In genomic region chrX:7692862-7693261, GRCm38 (mm10) we compare ENCODE assay signal across 9 mouse cellular contexts. TPM values are rescaled to one million over a fixed set of nuclear protein-coding genes. Genes with fewer than 3 reads are reported as not detected.
A peak's percentile ranks its signal among the peaks of the same experiment; 100 is the strongest.
DNase-seq lines count a peak whose midpoint lies in the region; ATAC-seq and TF ChIP-seq lines count a peak whose summit lies in the region.
"Had no signal": no experiment of that assay in that cellular context is flagged by ENCODE, and none has a peak within 500 bp of the region (broad histone marks: within the 10 kb centered on the region; RNA-seq: fewer than 3 reads in every experiment).

No protein-coding gene starts in this region.

- TF ChIP-seq POLR2A in brain, embryonic 14.5 days (IDR thresholded peaks at IDR 0.05; ENCODE audit: borderline replicate concordance, extremely low read depth, insufficient read depth, insufficient read length, poor library complexity, severe bottlenecking), result no peak

- no peak overlapping the region for H3K4me3 ChIP-seq in heart, postnatal 0 days (ENCODE audit: low read depth, low read length)
- H3K4me3 ChIP-seq in heart, embryonic 11.5 days (ENCODE audit: low read depth, low read length), result no peak overlapping the region
- no peak overlapping the region for H3K4me3 ChIP-seq in lung, postnatal 0 days (ENCODE audit: low read depth, low read length)
- H3K4me3 ChIP-seq: neural tube, embryonic 12.5 days had no signal

- H3K9ac ChIP-seq in heart, postnatal 0 days (replicated peaks; ENCODE audit: low read depth, low read length), result no peak overlapping the region
- no peak overlapping the region for H3K9ac ChIP-seq in heart, embryonic 11.5 days (ENCODE audit: low read depth, low read length)
- no peak overlapping the region for H3K9ac ChIP-seq in lung, postnatal 0 days (replicated peaks; ENCODE audit: low read depth)
- H3K9ac ChIP-seq: neural tube, embryonic 12.5 days had no signal

- intact Hi-C loops in gastrocnemius, postnatal 14 days (cut with DNase I; ENCODE audit: low total_unique reads), result no loop called here

- no peaks in the 10 kb centered on the region for H3K36me3 ChIP-seq in heart, postnatal 0 days (replicated peaks; ENCODE audit: control insufficient read depth, insufficient read depth, low read length)
- no peaks in the 10 kb centered on the region for H3K36me3 ChIP-seq in heart, embryonic 11.5 days (ENCODE audit: control insufficient read depth, insufficient read depth, low read length)
- H3K36me3 ChIP-seq in lung, postnatal 0 days (ENCODE audit: insufficient read depth, low read length), result no peaks in the 10 kb centered on the region
- H3K36me3 ChIP-seq: neural tube, embryonic 12.5 days had no signal

- no peaks in the 10 kb centered on the region for H3K9me3 ChIP-seq in heart, postnatal 0 days (replicated peaks; ENCODE audit: control insufficient read depth, low read length)
- no peaks in the 10 kb centered on the region for H3K9me3 ChIP-seq in heart, embryonic 11.5 days (replicated peaks; ENCODE audit: control insufficient read depth, low read length)
- no peaks in the 10 kb centered on the region for H3K9me3 ChIP-seq in lung, postnatal 0 days (ENCODE audit: low read length)
- H3K9me3 ChIP-seq: neural tube, embryonic 12.5 days had no signal

- H3K27me3 ChIP-seq in heart, postnatal 0 days (ENCODE audit: control insufficient read depth, insufficient read depth, low read length), result no peaks in the 10 kb centered on the region
- no peaks in the 10 kb centered on the region for H3K27me3 ChIP-seq in heart, embryonic 11.5 days (ENCODE audit: control insufficient read depth, insufficient read depth, low read length)
- no peaks in the 10 kb centered on the region for H3K27me3 ChIP-seq in lung, postnatal 0 days (replicated peaks; ENCODE audit: insufficient read depth, low read length)
- H3K27me3 ChIP-seq: neural tube, embryonic 12.5 days had no signal

- no peak overlapping the region for H3K4me2 ChIP-seq in heart, postnatal 0 days (ENCODE audit: low read depth, low read length)
- H3K4me2 ChIP-seq in heart, embryonic 11.5 days, result no peak overlapping the region
- no peak overlapping the region for H3K4me2 ChIP-seq in lung, postnatal 0 days (replicated peaks; ENCODE audit: low read depth, low read length)
- H3K4me2 ChIP-seq: neural tube, embryonic 12.5 days had no signal

- no peaks in the 10 kb centered on the region for H3K4me1 ChIP-seq in heart, postnatal 0 days (ENCODE audit: control insufficient read depth, insufficient read depth)
- H3K4me1 ChIP-seq in heart, embryonic 11.5 days (ENCODE audit: control insufficient read depth, insufficient read depth, low read length), result no peaks in the 10 kb centered on the region
- H3K4me1 ChIP-seq in lung, postnatal 0 days (ENCODE audit: insufficient read depth, low read depth, low read length), result no peaks in the 10 kb centered on the region
- H3K4me1 ChIP-seq: neural tube, embryonic 12.5 days had no signal

- 28% methylated on average over 4 of the region's 4 CpGs for WGBS in heart, postnatal 0 days
- WGBS in heart, embryonic 11.5 days (ENCODE audit: insufficient replicate concordance), result 33% methylated on average over 4 of the region's 4 CpGs
- 27% methylated on average over 4 of the region's 4 CpGs for WGBS in lung, postnatal 0 days

- DNase-seq in heart, postnatal 0 days (ENCODE audit: low spot score), result peak; percentile 13
- DNase-seq in brain, embryonic 14.5 days (ENCODE audit: low read depth), result peak; percentile 36
- DNase-seq in lung, postnatal 0 days (ENCODE audit: low spot score), result peak; percentile 42
- DNase-seq in gastrocnemius, postnatal 14 days, result no peak
- DNase-seq in right cerebral cortex, postnatal 4 days, result no peak

- no peak overlapping the region for H3K27ac ChIP-seq in heart, postnatal 0 days (ENCODE audit: low read depth)
- no peak overlapping the region for H3K27ac ChIP-seq in heart, embryonic 11.5 days (ENCODE audit: low read depth, low read length)
- H3K27ac ChIP-seq in lung, postnatal 0 days (ENCODE audit: low read length), result no peak overlapping the region
- H3K27ac ChIP-seq: neural tube, embryonic 12.5 days had no signal

- ATAC-seq in heart, postnatal 0 days (ENCODE audit: insufficient read depth, low read depth), result no peak
- no peak for ATAC-seq in heart, embryonic 11.5 days (replicated peaks; ENCODE audit: insufficient number of reproducible peaks, low FRiP score, low TSS enrichment)
- ATAC-seq in CD4-positive, CD25-positive, alpha-beta regulatory T cell, adult 4 months, result peak; percentile 65
- no peak for ATAC-seq in lung, postnatal 0 days
- no peak for ATAC-seq in megakaryocyte-erythroid progenitor cell, adult 5-6 weeks (replicated peaks; ENCODE audit: low FRiP score, low TSS enrichment, poor library complexity, severe bottlenecking)

- peak; percentile 47 for TF ChIP-seq CTCF in heart, postnatal 0 days (IDR thresholded peaks at IDR 0.05; ENCODE audit: low read depth)
- no peak for TF ChIP-seq CTCF in brain, embryonic 14.5 days (IDR thresholded peaks at IDR 0.05; ENCODE audit: borderline replicate concordance, extremely low read depth, insufficient read depth, insufficient read length)
- peak; percentile 67 for TF ChIP-seq CTCF in lung, postnatal 0 days (IDR thresholded peaks at IDR 0.05)

- no peak for TF ChIP-seq EP300 in heart, postnatal 0 days (IDR thresholded peaks at IDR 0.05; ENCODE audit: low read depth)
- no peak for TF ChIP-seq EP300 in lung, postnatal 0 days (IDR thresholded peaks at IDR 0.05)

RNA-seq across cellular contexts. Expression of gene Gpkow, which starts 4.1 kb away (rescaled TPM):
- 2.8 and 9.9 TPM in 2 replicates for total RNA-seq in heart, postnatal 0 days (2014; rRNA removed; ENCODE audit: low replicate concordance)
- polyA plus RNA-seq in heart, postnatal 0 days (2015; fragmentation: Nextera tagmentation; extraction: Ambion mirVana), result 21.3 and 22.7 TPM in 2 replicates
- 31.2 and 35.7 TPM in 2 replicates for polyA plus RNA-seq in heart, embryonic 11.5 days (2014; fragmentation: Nextera tagmentation; extraction: Ambion mirVana)
- polyA plus RNA-seq in CD4-positive, CD25-positive, alpha-beta regulatory T cell, adult 4 months (2017; shearing (Covaris generic)), result 10 to 100 TPM; 50.8 to 69.7 TPM
- 24.5 and 28.2 TPM in 2 replicates for polyA plus RNA-seq in brain, embryonic 14.5 days (2012; rRNA removed)
- 25.9 and 26.1 TPM in 2 replicates for polyA plus RNA-seq in lung, postnatal 0 days (2015; fragmentation: Nextera tagmentation; extraction: Ambion mirVana)
- 28.3 and 53.3 TPM in 2 replicates for total RNA-seq in megakaryocyte-erythroid progenitor cell, adult 5-6 weeks (2014; fragmentation: Nextera tagmentation)
- total RNA-seq in megakaryocyte-erythroid progenitor cell, adult 5-6 weeks (2017), result 20.6 and 31.1 TPM in 2 replicates
- total RNA-seq in gastrocnemius, postnatal 14 days (2021), result 10 to 100 TPM; 15.9 to 16.4 TPM

RNA-seq across cellular contexts. Expression of gene Magix, which starts 11.8 kb away (rescaled TPM):
- total RNA-seq in heart, postnatal 0 days (2014; rRNA removed; ENCODE audit: low replicate concordance), result 1.1 and 2.0 TPM in 2 replicates
- polyA plus RNA-seq in heart, postnatal 0 days (2015; fragmentation: Nextera tagmentation; extraction: Ambion mirVana), result 1.5 and 1.8 TPM in 2 replicates
- polyA plus RNA-seq in heart, embryonic 11.5 days (2014; fragmentation: Nextera tagmentation; extraction: Ambion mirVana), result not detected in 2 replicates
- not detected for polyA plus RNA-seq in CD4-positive, CD25-positive, alpha-beta regulatory T cell, adult 4 months (2017; shearing (Covaris generic))
- 0.14 and 0.21 TPM in 2 replicates for polyA plus RNA-seq in brain, embryonic 14.5 days (2012; rRNA removed)
- polyA plus RNA-seq in lung, postnatal 0 days (2015; fragmentation: Nextera tagmentation; extraction: Ambion mirVana), result 3.5 and 3.7 TPM in 2 replicates
- 0.17 TPM in 1 of 2 replicates, not detected in the other for total RNA-seq in megakaryocyte-erythroid progenitor cell, adult 5-6 weeks (2014; fragmentation: Nextera tagmentation)
- total RNA-seq in megakaryocyte-erythroid progenitor cell, adult 5-6 weeks (2017), result not detected in 2 replicates
- total RNA-seq in gastrocnemius, postnatal 14 days (2021), result 1 to 10 TPM; 4.4 to 6.4 TPM
- polyA plus RNA-seq: neural tube, embryonic 12.5 days had no signal

RNA-seq across cellular contexts. Expression of gene Wdr45, which starts 21.3 kb away (rescaled TPM):
- 24.2 and 52.7 TPM in 2 replicates for total RNA-seq in heart, postnatal 0 days (2014; rRNA removed; ENCODE audit: low replicate concordance)
- polyA plus RNA-seq in heart, postnatal 0 days (2015; fragmentation: Nextera tagmentation; extraction: Ambion mirVana), result 27.1 and 29.2 TPM in 2 replicates
- polyA plus RNA-seq in heart, embryonic 11.5 days (2014; fragmentation: Nextera tagmentation; extraction: Ambion mirVana), result 16.0 and 16.2 TPM in 2 replicates
- 10 to 100 TPM; 42.8 to 76.1 TPM for polyA plus RNA-seq in CD4-positive, CD25-positive, alpha-beta regulatory T cell, adult 4 months (2017; shearing (Covaris generic))
- polyA plus RNA-seq in brain, embryonic 14.5 days (2012; rRNA removed), result 42.1 and 47.1 TPM in 2 replicates
- 202 and 222 TPM in 2 replicates for polyA plus RNA-seq in lung, postnatal 0 days (2015; fragmentation: Nextera tagmentation; extraction: Ambion mirVana)
- total RNA-seq in megakaryocyte-erythroid progenitor cell, adult 5-6 weeks (2014; fragmentation: Nextera tagmentation), result 20.5 and 36.9 TPM in 2 replicates
- total RNA-seq in megakaryocyte-erythroid progenitor cell, adult 5-6 weeks (2017), result 20.2 and 23.8 TPM in 2 replicates
- total RNA-seq in gastrocnemius, postnatal 14 days (2021), result 10 to 100 TPM; 20.4 to 22.8 TPM

RNA-seq across cellular contexts. Expression of gene Plp2, which starts 21.7 kb away (rescaled TPM):
- 134 and 184 TPM in 2 replicates for total RNA-seq in heart, postnatal 0 days (2014; rRNA removed; ENCODE audit: low replicate concordance)
- 91.1 and 95.7 TPM in 2 replicates for polyA plus RNA-seq in heart, postnatal 0 days (2015; fragmentation: Nextera tagmentation; extraction: Ambion mirVana)
- 171 and 181 TPM in 2 replicates for polyA plus RNA-seq in heart, embryonic 11.5 days (2014; fragmentation: Nextera tagmentation; extraction: Ambion mirVana)
- polyA plus RNA-seq in CD4-positive, CD25-positive, alpha-beta regulatory T cell, adult 4 months (2017; shearing (Covaris generic)), result 100 to 1,000 TPM; 147 to 155 TPM
- polyA plus RNA-seq in brain, embryonic 14.5 days (2012; rRNA removed), result 42.9 and 51.1 TPM in 2 replicates
- 238 and 242 TPM in 2 replicates for polyA plus RNA-seq in lung, postnatal 0 days (2015; fragmentation: Nextera tagmentation; extraction: Ambion mirVana)
- 82.2 and 98.3 TPM in 2 replicates for total RNA-seq in megakaryocyte-erythroid progenitor cell, adult 5-6 weeks (2014; fragmentation: Nextera tagmentation)
- total RNA-seq in megakaryocyte-erythroid progenitor cell, adult 5-6 weeks (2017), result 26.5 and 29.9 TPM in 2 replicates
- total RNA-seq in gastrocnemius, postnatal 14 days (2021), result 10 to 100 TPM; 40.3 to 50.8 TPM

RNA-seq across cellular contexts. Expression of gene Gm45208, which starts 29.2 kb away (rescaled TPM):
- 3.1 TPM in 1 of 2 replicates, not detected in the other for total RNA-seq in heart, postnatal 0 days (2014; rRNA removed; ENCODE audit: low replicate concordance)
- not detected in 2 replicates for polyA plus RNA-seq in heart, postnatal 0 days (2015; fragmentation: Nextera tagmentation; extraction: Ambion mirVana)
- polyA plus RNA-seq in heart, embryonic 11.5 days (2014; fragmentation: Nextera tagmentation; extraction: Ambion mirVana), result 0.34 TPM in 1 of 2 replicates, not detected in the other
- 1 to 10 TPM in 1 of 2 experiments, not detected in 1; 1.0 TPM for polyA plus RNA-seq in CD4-positive, CD25-positive, alpha-beta regulatory T cell, adult 4 months (2017; shearing (Covaris generic))
- polyA plus RNA-seq in brain, embryonic 14.5 days (2012; rRNA removed), result 0.33 and 0.63 TPM in 2 replicates
- 0.64 and 2.7 TPM in 2 replicates for polyA plus RNA-seq in lung, postnatal 0 days (2015; fragmentation: Nextera tagmentation; extraction: Ambion mirVana)
- total RNA-seq in megakaryocyte-erythroid progenitor cell, adult 5-6 weeks (2014; fragmentation: Nextera tagmentation), result not detected in 2 replicates
- total RNA-seq in megakaryocyte-erythroid progenitor cell, adult 5-6 weeks (2017), result not detected in 2 replicates
- total RNA-seq in gastrocnemius, postnatal 14 days (2021), result not detected
- polyA plus RNA-seq: neural tube, embryonic 12.5 days had no signal

Comparison
In these comparisons a context has a peak if more than half of its experiments do, and no peak if none do; other contexts are left out.
1. DNase-seq: peak in heart, postnatal 0 days (single experiment), brain, embryonic 14.5 days (single experiment) and lung, postnatal 0 days (single experiment); none in gastrocnemius, postnatal 14 days (single experiment) and right cerebral cortex, postnatal 4 days (single experiment).